Mouse (Mus musculus) embryo, embryonic 10.5 days (tissue): Measurements from ENCODE around the gene Coro2b.
"Not testable (repeated sequence)": the region's sequence is repeated elsewhere in the genome, so short reads cannot be mapped to it uniquely, and the experiment has no call there.

Experiments
- DNase-seq: peaks from one replicate; pipeline ENCODE4 v3.0.0-alpha.2; 2015; ENCODE audit warnings: low spot score

The Coro2b gene

DNA sequence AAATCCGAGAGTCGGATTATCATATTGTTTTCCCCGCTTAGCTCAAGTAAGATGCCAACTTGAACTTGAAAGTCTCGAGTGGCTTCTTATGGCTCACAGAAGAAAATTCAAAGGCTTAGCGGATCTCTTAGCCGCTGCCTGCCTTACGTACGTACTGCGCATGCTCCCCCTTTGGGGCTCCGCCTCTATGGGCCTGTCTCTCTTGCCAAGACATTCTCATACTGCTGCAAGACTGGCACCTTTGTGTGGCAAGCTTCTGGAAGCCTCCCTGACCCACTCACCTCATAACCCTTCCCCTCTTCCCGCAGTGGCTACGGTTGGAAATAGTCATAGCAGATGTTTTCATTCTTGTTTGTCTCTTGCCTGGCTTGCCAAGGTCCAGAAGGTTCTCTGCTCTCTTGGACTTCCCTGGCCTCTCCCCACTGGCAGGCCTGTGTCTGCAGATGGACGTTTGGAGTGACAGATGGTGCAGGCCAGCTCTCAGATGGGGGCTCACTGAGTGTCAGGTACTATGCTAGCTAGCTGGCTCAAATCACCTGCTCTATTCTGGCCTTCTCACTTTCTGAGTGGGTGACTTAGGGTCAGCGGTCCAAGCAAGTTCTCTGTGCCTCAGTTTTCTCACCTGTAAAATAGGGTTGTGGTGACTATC, 65.2 kb downstream of the Coro2b start:
- DNase-seq, result no peak

DNA sequence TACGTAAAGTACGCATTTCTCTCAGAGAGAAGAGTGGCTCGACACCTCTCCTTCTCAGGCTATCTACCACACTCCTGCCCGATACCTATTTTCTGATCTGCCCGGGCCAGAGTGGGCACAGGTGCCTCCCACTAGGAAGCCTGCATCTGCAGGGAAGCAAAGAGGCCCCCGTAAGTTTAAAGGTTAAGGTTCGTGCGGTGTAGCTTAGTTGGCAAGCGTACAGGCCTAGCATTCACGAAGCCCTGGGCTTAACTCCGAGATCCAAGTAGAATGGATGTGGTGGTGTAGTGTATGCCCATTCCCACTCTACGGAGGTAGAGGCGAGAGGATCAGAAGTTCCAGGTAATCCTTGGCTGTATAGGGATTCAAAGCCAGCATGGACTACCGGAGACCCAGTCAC, 65.8 kb downstream of the Coro2b start:
- no peak for DNase-seq

- DNase-seq, result peak; percentile 90
Observed at GRCm38 (mm10) chr9:62470398-62470797, 66.4 kb downstream of the Coro2b start.

DNA sequence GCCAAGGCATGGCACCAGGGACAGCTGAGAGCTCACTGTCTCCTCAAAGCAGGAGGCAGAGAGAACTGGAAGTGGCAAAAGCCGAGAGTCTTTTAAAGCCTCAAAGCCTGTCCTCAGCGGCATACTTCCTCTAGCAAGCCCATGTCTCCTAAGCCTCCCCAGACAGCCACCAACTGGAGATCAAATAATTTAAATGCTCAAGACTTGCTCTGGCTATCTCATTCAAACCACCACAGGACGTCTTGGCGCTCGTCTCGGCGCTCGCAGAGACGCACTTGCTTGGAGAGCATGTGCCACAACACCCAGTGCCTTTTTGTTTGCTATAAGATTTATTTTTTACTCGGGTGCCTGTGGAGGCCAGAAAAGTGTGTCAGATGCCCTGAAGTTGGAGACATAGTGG, 67.1 kb downstream of the Coro2b start:
- no peak for DNase-seq

DNA sequence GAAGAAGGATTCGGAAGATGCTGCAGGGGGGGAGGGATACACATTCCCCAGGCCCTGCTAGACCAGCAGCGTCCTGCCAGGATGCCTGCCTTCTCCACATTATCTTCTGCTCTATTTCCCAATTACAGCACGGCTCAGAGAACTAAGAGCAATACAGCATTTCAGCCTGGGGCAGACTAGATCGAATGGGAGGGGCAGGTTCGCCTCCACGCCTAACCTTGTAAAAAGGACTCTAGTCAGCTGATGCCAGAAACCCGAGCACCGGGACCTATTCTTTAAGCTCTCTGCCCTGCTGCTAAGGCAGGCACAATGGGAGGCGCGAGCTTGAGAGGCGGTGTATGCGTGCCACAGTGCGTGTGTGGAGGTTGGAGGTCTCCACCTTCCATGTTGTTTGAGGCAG, 67.7 kb downstream of the Coro2b start:
- DNase-seq, result peak; percentile 62

GRCm38 (mm10) chr9:62467413-62467784, 69.4 kb downstream of the Coro2b start:
- no peak for DNase-seq

GRCm38 (mm10) chr9:62466742-62467412, 70.0 kb downstream of the Coro2b start:
- DNase-seq, result no peak

DNA sequence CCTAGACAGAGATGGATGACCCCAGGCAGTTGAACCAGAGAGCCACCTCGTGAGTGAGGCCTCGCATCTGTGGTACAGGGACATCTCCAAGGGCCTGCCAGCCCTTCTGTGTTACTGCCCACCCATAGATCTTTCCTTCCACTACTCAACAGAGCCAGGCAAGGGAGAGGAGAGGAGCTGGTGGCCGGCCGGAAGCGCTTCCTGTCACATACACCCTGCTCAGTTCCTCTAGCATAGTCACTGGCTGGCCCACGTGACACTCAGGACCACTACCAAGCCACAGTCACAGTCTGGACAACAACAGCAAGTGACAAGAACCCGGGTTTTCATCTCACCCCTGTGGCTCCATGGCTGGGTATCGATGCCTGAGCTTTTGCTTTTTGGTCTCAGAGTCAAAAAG, 70.8 kb downstream of the Coro2b start:
- DNase-seq, result no peak

GRCm38 (mm10) chr9:62464727-62465126, 72.1 kb downstream of the Coro2b start:
- DNase-seq, result no peak

DNA sequence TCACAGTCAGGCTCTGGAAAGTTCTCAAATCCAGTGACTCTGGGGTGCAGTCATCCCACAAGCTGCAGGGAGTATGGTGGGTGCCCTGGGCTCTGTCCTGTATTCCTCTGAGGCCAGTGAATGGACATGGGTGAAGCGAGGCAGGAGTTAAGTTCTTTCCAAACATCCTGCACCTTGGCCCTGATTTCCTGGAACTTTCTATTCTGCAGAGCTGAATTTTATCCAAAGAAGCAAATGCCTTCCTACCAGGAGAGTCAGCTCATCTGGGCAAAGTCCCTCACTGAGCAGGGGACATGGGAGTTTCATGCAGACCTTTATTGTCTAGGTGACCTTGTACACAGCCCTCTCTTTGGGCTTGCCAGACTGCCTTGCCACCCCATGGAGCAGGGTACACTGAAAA, 75.1 kb downstream of the Coro2b start:
- no peak for DNase-seq

- DNase-seq, result no peak
Observed at GRCm38 (mm10) chr9:62461095-62461494, 75.7 kb downstream of the Coro2b start.

DNA sequence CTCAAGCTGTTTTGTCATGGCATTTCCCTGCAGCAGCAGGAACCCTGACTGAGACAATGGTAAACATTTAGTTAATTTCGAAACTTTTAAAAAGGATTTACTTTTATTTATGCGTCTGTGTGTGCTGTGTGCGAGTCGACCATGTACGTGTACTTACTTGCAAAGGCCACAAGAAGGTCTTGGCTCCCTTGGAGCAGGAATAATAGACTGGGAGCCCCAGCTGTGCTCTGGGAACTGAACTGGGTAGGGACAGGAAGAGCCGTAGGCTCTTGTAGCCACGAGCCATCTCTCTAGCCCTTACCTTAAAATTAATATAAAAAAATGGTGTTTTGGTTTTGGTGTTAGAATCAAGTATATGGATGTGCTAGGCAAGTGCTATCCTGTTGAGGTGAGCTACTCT, 76.8 kb downstream of the Coro2b start:
- DNase-seq, result no peak

DNA sequence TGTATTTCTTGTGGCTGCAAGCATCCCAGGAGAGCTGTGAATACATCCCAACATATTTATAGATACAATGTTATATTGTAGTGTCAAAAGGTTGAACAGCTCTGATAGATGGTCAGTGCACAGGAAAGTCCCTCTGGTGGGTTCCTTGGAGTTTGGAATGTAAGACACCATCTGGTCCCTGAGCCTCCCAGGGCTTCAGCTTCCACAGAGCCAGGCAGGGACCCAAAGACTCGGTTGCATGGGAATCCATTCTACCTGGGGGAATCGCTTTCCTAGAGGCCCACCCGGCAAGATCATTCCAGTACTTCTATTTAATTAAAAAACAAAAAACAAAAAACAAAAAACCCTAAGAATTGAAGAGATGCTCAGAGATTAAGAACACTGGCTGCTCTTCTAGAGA, 78.4 kb downstream of the Coro2b start:
- DNase-seq, result no peak

DNA sequence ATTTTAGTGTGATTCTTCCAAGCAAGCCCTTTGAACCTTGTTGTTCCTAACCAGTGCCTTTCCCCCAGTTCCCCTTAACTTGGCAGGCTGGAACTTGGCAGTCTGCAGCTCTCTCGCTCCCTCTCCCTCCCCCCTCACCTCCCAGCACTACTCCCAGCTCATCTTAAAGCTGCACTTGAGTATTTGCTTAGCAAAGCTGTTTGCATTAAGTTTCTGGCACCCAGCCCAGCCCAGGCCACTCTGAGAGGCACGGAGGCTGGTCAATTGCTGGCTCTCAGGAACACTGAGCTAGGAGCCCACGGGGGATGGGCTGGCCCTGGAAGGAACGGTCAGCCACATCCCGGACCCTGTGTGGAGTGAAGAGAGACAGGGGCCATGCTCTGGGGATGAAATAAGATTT, 80.8 kb downstream of the Coro2b start:
- DNase-seq, result peak; percentile 26

GRCm38 (mm10) chr9:62455210-62455969, 81.5 kb downstream of the Coro2b start:
- no peak for DNase-seq

- DNase-seq, result no peak
Observed at GRCm38 (mm10) chr9:62452373-62452993, 84.4 kb downstream of the Coro2b start.

DNA sequence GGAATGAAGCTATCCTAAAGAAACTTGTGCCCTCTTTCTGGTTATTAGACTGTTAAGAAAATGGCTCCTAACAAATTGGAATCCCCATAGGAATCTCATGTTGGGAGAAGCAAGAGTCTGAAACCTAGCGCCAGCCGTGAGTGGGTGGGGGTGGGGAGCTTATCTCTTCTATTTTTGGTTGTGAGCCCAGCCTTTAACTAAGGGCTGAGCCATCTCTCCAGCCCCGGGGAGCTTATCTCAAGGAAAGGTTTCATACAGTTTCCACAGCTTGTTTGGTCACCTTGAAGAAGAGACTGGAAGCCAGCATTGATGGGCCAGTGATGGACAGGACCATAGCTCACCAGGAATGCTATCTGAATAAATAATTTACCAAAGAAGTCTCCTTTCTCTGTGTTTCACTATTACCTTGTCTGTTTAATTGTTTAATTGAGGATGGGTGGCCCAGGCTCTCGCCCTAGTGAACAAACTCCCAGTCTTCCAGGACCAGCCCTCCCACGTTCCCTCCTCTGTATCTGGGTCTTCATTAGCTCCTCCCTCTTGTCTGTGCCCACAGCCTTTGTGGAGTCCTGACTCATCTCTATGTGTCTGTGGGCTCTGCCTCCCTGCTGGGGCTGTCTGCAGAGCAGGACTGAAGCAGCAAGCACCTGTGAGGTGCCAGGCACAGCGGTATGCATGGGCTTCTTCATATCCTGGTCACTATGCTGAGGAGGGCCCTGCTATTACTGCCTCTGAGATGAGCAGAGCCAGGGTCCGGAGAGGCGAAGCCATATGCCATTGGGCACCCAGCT, 85.1 kb downstream of the Coro2b start:
- DNase-seq, result no peak

GRCm38 (mm10) chr9:62450862-62451261, 86.0 kb downstream of the Coro2b start:
- no peak for DNase-seq

GRCm38 (mm10) chr9:62450355-62450754, 86.5 kb downstream of the Coro2b start:
- no peak for DNase-seq

DNA sequence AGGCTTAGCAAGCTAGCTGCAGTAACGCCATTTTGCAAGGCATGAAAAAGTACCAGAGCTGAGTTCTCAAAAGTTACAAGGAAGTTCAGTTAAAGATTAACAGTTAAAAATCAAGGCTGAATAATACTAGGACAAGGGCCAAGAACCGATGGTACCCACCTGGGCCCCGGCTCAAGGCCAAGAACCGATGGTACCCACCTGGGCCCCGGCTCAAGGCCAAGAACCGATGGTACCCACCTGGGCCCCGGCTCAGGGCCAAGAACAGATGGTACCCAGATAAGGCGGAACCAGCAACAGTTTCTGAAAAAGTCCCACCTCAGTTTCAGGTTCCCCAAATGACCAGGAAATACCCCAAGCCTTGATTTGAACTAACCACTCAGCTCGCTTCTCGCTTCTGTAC, 89.5 kb downstream of the Coro2b start:
- DNase-seq, result not testable (repeated sequence)

DNA sequence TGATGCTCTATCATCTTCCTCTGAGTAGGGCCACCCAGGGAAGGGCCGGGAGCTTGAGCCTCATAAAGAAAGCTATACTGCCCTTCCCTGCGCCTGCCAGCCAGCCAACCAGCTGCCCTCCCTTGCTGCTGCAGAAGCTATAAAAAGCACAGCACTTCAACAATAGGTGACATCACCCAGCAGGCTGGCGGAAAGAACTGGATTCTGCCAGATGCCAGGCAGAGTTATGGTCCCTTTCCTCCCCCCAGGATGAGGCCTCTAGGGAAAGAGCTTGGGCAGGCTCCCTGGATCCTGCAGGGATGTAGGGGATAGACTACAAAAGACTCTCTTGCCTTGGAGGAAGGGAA, 98.1 kb downstream of the Coro2b start:
- peak; percentile 60 for DNase-seq

- no peak for DNase-seq
Observed at GRCm38 (mm10) chr9:62438085-62438754, 98.6 kb downstream of the Coro2b start.
